ENCODE assay signal across 7 mouse cellular contexts in the genomic region with DNA sequence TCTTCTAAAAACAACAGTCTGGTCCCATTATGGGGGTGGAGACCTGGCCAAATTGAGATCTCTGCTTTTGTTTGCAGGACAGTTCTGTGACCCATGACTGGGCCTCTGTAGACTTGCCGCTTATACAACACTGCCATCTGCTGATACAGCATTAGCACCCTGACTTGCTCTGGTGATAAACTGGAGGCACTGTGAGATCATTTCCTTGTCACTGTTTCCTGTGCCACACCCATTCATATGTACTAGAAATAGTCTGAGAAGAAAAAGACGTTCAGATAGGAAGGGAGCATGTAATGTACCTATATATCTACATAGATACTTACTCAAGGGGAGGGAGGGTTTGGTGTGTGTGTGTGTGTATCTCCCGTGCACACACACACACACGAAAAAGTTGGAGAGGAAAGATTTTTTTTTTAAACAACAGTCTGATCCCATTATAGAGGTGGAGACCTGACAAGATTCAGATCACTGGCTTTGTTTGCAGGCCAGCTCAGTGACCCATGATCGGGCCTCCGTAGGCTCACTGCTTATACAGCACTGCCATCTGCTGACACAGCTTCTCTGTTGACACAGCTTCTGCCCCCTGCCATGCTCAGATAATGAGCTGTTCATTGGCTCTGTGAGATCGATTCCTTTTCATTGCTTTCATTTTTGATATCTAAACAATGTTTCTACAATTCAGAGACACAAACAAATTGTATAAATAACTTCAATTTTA.
DNase-seq lines count a peak whose midpoint lies in the region; ATAC-seq lines count a peak whose summit lies in the region.

No protein-coding gene starts in this region.

- no peak overlapping the region; the same call in 1 of the 2 replicates for H3K9ac ChIP-seq in heart, embryonic 12.5 days
- no peak overlapping the region for H3K9ac ChIP-seq in kidney, embryonic 15.5 days
- no peak overlapping the region for H3K9ac ChIP-seq in lung, embryonic 15.5 days
- H3K9ac ChIP-seq in neural tube, embryonic 15.5 days (replicated peaks): no peak overlapping the region

- H3K4me3 ChIP-seq in heart, embryonic 12.5 days: no peak overlapping the region
- H3K4me3 ChIP-seq in kidney, embryonic 15.5 days (replicated peaks): no peak overlapping the region
- H3K4me3 ChIP-seq in lung, embryonic 15.5 days: no peak overlapping the region
- H3K4me3 ChIP-seq in neural tube, embryonic 15.5 days (replicated peaks): no peak overlapping the region

- no peaks in the 10 kb centered on the region for H3K4me1 ChIP-seq in heart, embryonic 12.5 days (replicated peaks)
- H3K4me1 ChIP-seq in kidney, embryonic 15.5 days: peaks cover 6% of the 10 kb centered on the region
- H3K4me1 ChIP-seq in lung, embryonic 15.5 days: no peaks in the 10 kb centered on the region
- no peaks in the 10 kb centered on the region for H3K4me1 ChIP-seq in neural tube, embryonic 15.5 days

- no peaks in the 10 kb centered on the region for H3K9me3 ChIP-seq in heart, embryonic 12.5 days (replicated peaks)
- H3K9me3 ChIP-seq in kidney, embryonic 15.5 days (replicated peaks): no peaks in the 10 kb centered on the region
- no peaks in the 10 kb centered on the region for H3K9me3 ChIP-seq in lung, embryonic 15.5 days
- no peaks in the 10 kb centered on the region for H3K9me3 ChIP-seq in neural tube, embryonic 15.5 days (replicated peaks)

- H3K27me3 ChIP-seq in heart, embryonic 12.5 days (replicated peaks): no peaks in the 10 kb centered on the region
- no peaks in the 10 kb centered on the region for H3K27me3 ChIP-seq in kidney, embryonic 15.5 days
- H3K27me3 ChIP-seq in lung, embryonic 15.5 days: no peaks in the 10 kb centered on the region
- H3K27me3 ChIP-seq in neural tube, embryonic 15.5 days (replicated peaks): no peaks in the 10 kb centered on the region

- H3K27ac ChIP-seq in heart, embryonic 12.5 days (ENCODE audit: poor library complexity, severe bottlenecking): no peak overlapping the region
- H3K27ac ChIP-seq in kidney, embryonic 15.5 days: 0 out of 2 replicates have a peak overlapping the region, but pooled peaks have one; percentile 42
- H3K27ac ChIP-seq in lung, embryonic 15.5 days: no peak overlapping the region
- H3K27ac ChIP-seq in neural tube, embryonic 15.5 days (replicated peaks): no peak overlapping the region

- DNase-seq in Muller cell, postnatal 12 days (ENCODE audit: inconsistent ontology term): peak; percentile 47

- ATAC-seq in CD4-positive, CD25-positive, alpha-beta regulatory T cell, adult 4 months: peak; percentile 86
- peak; percentile 91 for ATAC-seq in common myeloid progenitor, adult 5-6 weeks (replicated peaks; ENCODE audit: low read depth, poor library complexity, severe bottlenecking)
- peak; percentile 87 for ATAC-seq in heart, embryonic 12.5 days (ENCODE audit: insufficient number of reproducible peaks, low FRiP score)
- ATAC-seq in kidney, embryonic 15.5 days (replicated peaks; ENCODE audit: low FRiP score): peak; percentile 91
- peak; percentile 59; the same call in 1 of the 2 replicates for ATAC-seq in lung, embryonic 15.5 days (ENCODE audit: borderline replicate concordance, extremely low read depth, low FRiP score, low TSS enrichment)
- peak; percentile 81 for ATAC-seq in neural tube, embryonic 15.5 days (ENCODE audit: low FRiP score)

- 12% methylated on average over 7 of the region's 7 CpGs for WGBS in heart, embryonic 12.5 days
- WGBS in kidney, embryonic 15.5 days: 10% methylated on average over 7 of the region's 7 CpGs
- 9% methylated on average over 7 of the region's 7 CpGs for WGBS in lung, embryonic 15.5 days
- 28% methylated on average over 7 of the region's 7 CpGs for WGBS in neural tube, embryonic 15.5 days

- peak overlapping the region; percentile 36 for H3K4me2 ChIP-seq in heart, embryonic 12.5 days
- H3K4me2 ChIP-seq in kidney, embryonic 15.5 days: peak overlapping the region; percentile 38
- 0 out of 2 replicates have a peak overlapping the region, but pooled peaks have one; percentile 8 for H3K4me2 ChIP-seq in lung, embryonic 15.5 days
- H3K4me2 ChIP-seq in neural tube, embryonic 15.5 days: no peak overlapping the region

- no peaks in the 10 kb centered on the region for H3K36me3 ChIP-seq in heart, embryonic 12.5 days
- no peaks in the 10 kb centered on the region for H3K36me3 ChIP-seq in kidney, embryonic 15.5 days
- H3K36me3 ChIP-seq in lung, embryonic 15.5 days: no peaks in the 10 kb centered on the region
- H3K36me3 ChIP-seq in neural tube, embryonic 15.5 days: no peaks in the 10 kb centered on the region
